Mouse (Mus musculus): ENCODE measurements around the gene Vmn2r101.

DNA sequence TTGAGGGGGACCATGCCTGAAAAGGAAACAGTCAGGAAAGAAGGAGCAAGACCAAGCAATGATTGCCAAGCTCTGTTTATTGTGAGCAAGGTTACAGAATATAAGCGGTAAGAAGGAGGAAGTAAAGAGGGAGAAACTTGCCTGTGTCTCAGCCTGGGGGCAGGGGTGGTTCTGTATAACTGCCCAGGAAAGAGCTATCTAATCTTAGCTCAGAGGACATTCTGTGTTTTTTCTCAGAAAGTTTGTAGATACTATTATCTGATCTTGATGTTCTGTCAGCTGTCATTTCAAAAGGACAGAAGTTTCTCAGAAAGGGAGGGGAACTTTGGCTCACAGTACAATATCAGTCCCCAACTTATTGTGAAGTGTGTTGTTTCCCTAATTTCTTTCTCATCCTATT, 52.3 kb downstream of the Vmn2r101 start:
- TF ChIP-seq EP300 (IDR thresholded peaks at IDR 0.05), result no peak
- no peak for TF ChIP-seq CTCF (IDR thresholded peaks at IDR 0.05)
